Mouse (Mus musculus) urinary bladder, postnatal 4 days (tissue): ENCODE data around the gene Csnk1g2.
A peak's percentile ranks its signal among the peaks of the same experiment; 100 is the strongest.

Experiments used
- DNase-seq, 2 experiments: peaks; one replicate each; pipeline ENCODE4 v3.0.0; 2021 to 2022; ENCODE audit warnings: low spot score in 2 of 2

Gene Csnk1g2

GRCm38 (mm10) chr10:80679556-80680259, 57.1 kb downstream of the Csnk1g2 start:
- no peak for DNase-seq

GRCm38 (mm10) chr10:80680260-80680696, 57.6 kb downstream of the Csnk1g2 start:
- DNase-seq: no peak

GRCm38 (mm10) chr10:80682003-80682402, 59.4 kb downstream of the Csnk1g2 start:
- DNase-seq: no peak

- no peak for DNase-seq
Measured at GRCm38 (mm10) chr10:80683647-80684046, 61.0 kb downstream of the Csnk1g2 start.

- DNase-seq: no peak
Measured at GRCm38 (mm10) chr10:80684214-80684613, 61.6 kb downstream of the Csnk1g2 start.

GRCm38 (mm10) chr10:80684984-80685383, 62.3 kb downstream of the Csnk1g2 start:
- DNase-seq: no peak

- DNase-seq: no peak
Measured at GRCm38 (mm10) chr10:80686617-80687016, 64.0 kb downstream of the Csnk1g2 start.

GRCm38 (mm10) chr10:80687850-80688249, 65.2 kb downstream of the Csnk1g2 start:
- DNase-seq: peak; percentile 57 to 74
